ENCODE assay signal across 10 mouse cellular contexts in genomic region chr17:67140502-67140901, GRCm38 (mm10).
DNase-seq lines count a peak whose midpoint lies in the region; ATAC-seq and TF ChIP-seq lines count a peak whose summit lies in the region.
"Had no signal": no experiment of that assay in that cellular context is flagged by ENCODE, and none has a peak within 500 bp of the region (broad histone marks: within the 10 kb centered on the region; RNA-seq: fewer than 3 reads in every experiment).

No protein-coding gene starts in this region.

- 46% methylated on average over 1 of the region's 1 CpGs for WGBS in cerebellum, adult 2 months
- WGBS in kidney, embryonic 14.5 days = 40% methylated on average over 1 of the region's 1 CpGs
- 39% methylated on average over 1 of the region's 1 CpGs for whole genome bisulfite sequencing in limb, embryonic 10.5 days
- 42% methylated on average over 1 of the region's 1 CpGs for WGBS in forebrain, embryonic 11.5 days

- no peak for TF ChIP-seq POLR2A in cerebellum, adult 2 months (IDR thresholded peaks at IDR 0.05; ENCODE audit: borderline replicate concordance, insufficient read depth, low read length)

- H3K27me3 ChIP-seq in cerebellum, adult 2 months (ENCODE audit: control insufficient read depth, insufficient read depth, low read length) = no peaks in the 10 kb centered on the region; the same call in 1 of the 2 replicates
- no peaks in the 10 kb centered on the region for H3K27me3 ChIP-seq in kidney, embryonic 14.5 days (ENCODE audit: control insufficient read depth, insufficient read depth, low read length)
- no peaks in the 10 kb centered on the region for H3K27me3 ChIP-seq in limb, embryonic 10.5 days (ENCODE audit: low read depth, poor library complexity, severe bottlenecking)
- H3K27me3 ChIP-seq in forebrain, embryonic 11.5 days (ENCODE audit: control insufficient read depth, insufficient read depth, low read length) = no peaks in the 10 kb centered on the region
- H3K27me3 ChIP-seq: forebrain, embryonic 15.5 days; neural tube, embryonic 13.5 days had no signal

- H3K4me2 ChIP-seq in kidney, embryonic 14.5 days (replicated peaks; ENCODE audit: low read depth, low read length) = no peak overlapping the region
- H3K4me2 ChIP-seq in forebrain, embryonic 11.5 days (ENCODE audit: low read depth, low read length, severe bottlenecking) = no peak overlapping the region
- H3K4me2 ChIP-seq: forebrain, embryonic 15.5 days; neural tube, embryonic 13.5 days had no signal

- H3K9ac ChIP-seq in kidney, embryonic 14.5 days (ENCODE audit: low read depth, low read length) = no peak overlapping the region
- H3K9ac ChIP-seq in forebrain, embryonic 11.5 days (ENCODE audit: low read length) = no peak overlapping the region
- H3K9ac ChIP-seq: forebrain, embryonic 15.5 days; neural tube, embryonic 13.5 days had no signal

- H3K4me1 ChIP-seq in cerebellum, adult 2 months (ENCODE audit: control insufficient read depth, insufficient read depth, low read length) = no peaks in the 10 kb centered on the region
- H3K4me1 ChIP-seq in kidney, embryonic 14.5 days (ENCODE audit: control insufficient read depth, insufficient read depth, low read length) = no peaks in the 10 kb centered on the region; the same call in 1 of the 2 replicates
- no peaks in the 10 kb centered on the region for H3K4me1 ChIP-seq in limb, embryonic 10.5 days
- H3K4me1 ChIP-seq in forebrain, embryonic 11.5 days (replicated peaks; ENCODE audit: control insufficient read depth, insufficient read depth, low read length) = no peaks in the 10 kb centered on the region
- H3K4me1 ChIP-seq: forebrain, embryonic 15.5 days had no signal

- DNase-seq in cerebellum, adult 2 months = no peak
- no peak for DNase-seq in cerebellum, adult 18-20 months
- peak; percentile 57 for DNase-seq in kidney, postnatal 10 days
- peak; percentile 19 for DNase-seq in ES-CJ7 (ENCODE audit: low read depth, low spot score)
- peak; percentile 42 for DNase-seq in limb, embryonic 10.5 days (ENCODE audit: low spot score)
- no peak for DNase-seq in forebrain, embryonic 11.5 days (ENCODE audit: low spot score)
- no peak for DNase-seq in layer of hippocampus, postnatal 36 days

- TF ChIP-seq CTCF in cerebellum, adult 2 months (IDR thresholded peaks at IDR 0.05; ENCODE audit: borderline replicate concordance, insufficient read depth, low read depth, low read length) = peak; percentile 26; the same call in 1 of the 2 replicates

- no peak overlapping the region for H3K27ac ChIP-seq in cerebellum, adult 2 months (ENCODE audit: insufficient read depth, low read length)
- no peak overlapping the region for H3K27ac ChIP-seq in kidney, embryonic 14.5 days (ENCODE audit: low read depth, low read length)
- no peak overlapping the region for H3K27ac ChIP-seq in limb, embryonic 10.5 days
- H3K27ac ChIP-seq in forebrain, embryonic 11.5 days (ENCODE audit: low read depth, low read length) = no peak overlapping the region
- H3K27ac ChIP-seq: forebrain, embryonic 15.5 days; neural tube, embryonic 13.5 days had no signal

- no peak for ATAC-seq in kidney, embryonic 14.5 days (ENCODE audit: low FRiP score, low TSS enrichment)
- no peak for ATAC-seq in forebrain, embryonic 11.5 days (replicated peaks; ENCODE audit: low FRiP score)
- ATAC-seq: forebrain, embryonic 15.5 days had no signal

- H3K36me3 ChIP-seq in kidney, embryonic 14.5 days (ENCODE audit: control insufficient read depth, insufficient read depth, low read length) = no peaks in the 10 kb centered on the region
- no peaks in the 10 kb centered on the region for H3K36me3 ChIP-seq in limb, embryonic 10.5 days
- no peaks in the 10 kb centered on the region for H3K36me3 ChIP-seq in forebrain, embryonic 11.5 days (ENCODE audit: control insufficient read depth, insufficient read depth, low read length)
- H3K36me3 ChIP-seq: forebrain, embryonic 15.5 days; neural tube, embryonic 13.5 days had no signal

- no peaks in the 10 kb centered on the region for H3K9me3 ChIP-seq in kidney, embryonic 14.5 days (ENCODE audit: control insufficient read depth, low read length)
- no peaks in the 10 kb centered on the region for H3K9me3 ChIP-seq in limb, embryonic 10.5 days (replicated peaks)
- no peaks in the 10 kb centered on the region for H3K9me3 ChIP-seq in forebrain, embryonic 11.5 days (ENCODE audit: control insufficient read depth, low read length)
- H3K9me3 ChIP-seq: forebrain, embryonic 15.5 days; neural tube, embryonic 13.5 days had no signal

- no peak overlapping the region for H3K4me3 ChIP-seq in cerebellum, adult 2 months (replicated peaks; ENCODE audit: insufficient read depth, low read depth, low read length)
- H3K4me3 ChIP-seq in kidney, embryonic 14.5 days (ENCODE audit: low read length) = no peak overlapping the region
- H3K4me3 ChIP-seq in limb, embryonic 10.5 days = no peak overlapping the region
- no peak overlapping the region for H3K4me3 ChIP-seq in forebrain, embryonic 11.5 days (ENCODE audit: low read depth, low read length)
- H3K4me3 ChIP-seq: forebrain, embryonic 15.5 days; neural tube, embryonic 13.5 days had no signal

Comparison
In these comparisons a context has a peak if more than half of its experiments do, and no peak if none do; other contexts are left out.
1. DNase-seq: peak in kidney, postnatal 10 days (single experiment), ES-CJ7 (single experiment) and limb, embryonic 10.5 days (single experiment); none in cerebellum, adult 2 months (0 of 2), cerebellum, adult 18-20 months (0 of 2), forebrain, embryonic 11.5 days (single experiment) and layer of hippocampus, postnatal 36 days (0 of 2).